Mouse (Mus musculus) ES-E14 (cell line): ENCODE results near the gene Olfr410.

Experiments
- CHD2 ChIP-seq: IDR thresholded peaks from 2 replicates; pipeline ENCODE4 v1.6.1; 2014; ENCODE audit warnings: mild to moderate bottlenecking, low read depth, low read length, inconsistent platforms
- HCFC1 ChIP-seq: IDR thresholded peaks from 2 replicates; pipeline ENCODE4 v1.6.1; 2012; ENCODE audit warnings: low read length, inconsistent platforms, borderline replicate concordance; ENCODE audit not compliant: insufficient read depth
- MAFK ChIP-seq: IDR thresholded peaks from 2 replicates; pipeline ENCODE4 v1.6.1; 2014; ENCODE audit warnings: mild to moderate bottlenecking, low read depth, low read length, inconsistent platforms; ENCODE audit not compliant: insufficient read depth
- ZC3H11A ChIP-seq: IDR thresholded peaks from 2 replicates; pipeline ENCODE4 v1.6.1; 2012; ENCODE audit warnings: low read depth, mild to moderate bottlenecking, inconsistent platforms, low read length, borderline replicate concordance
- ZNF384 ChIP-seq: IDR thresholded peaks from 2 replicates; pipeline ENCODE4 v1.6.1; 2012; ENCODE audit warnings: low read depth, low read length, inconsistent platforms

DNA sequence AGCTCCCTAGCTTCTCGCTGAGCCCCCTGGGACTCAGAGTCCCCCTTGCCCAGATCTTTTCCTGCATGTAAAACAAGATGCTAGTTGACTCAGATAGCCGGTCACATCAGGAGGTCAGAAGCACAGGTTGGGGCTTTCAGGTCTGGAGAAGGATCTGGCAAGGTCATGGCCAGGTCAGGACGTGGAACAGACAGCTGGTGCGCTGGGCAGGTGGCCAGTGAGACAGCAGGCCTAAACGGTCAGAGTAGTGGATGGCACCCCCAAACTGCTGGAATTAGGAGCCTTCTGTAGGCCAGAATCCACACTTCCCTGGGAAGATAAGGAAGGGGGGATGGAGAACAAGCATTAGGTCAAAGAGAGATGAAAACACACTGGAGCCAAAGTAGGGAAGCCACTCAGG is 49.4 kb upstream of the Olfr410 start:
- TF ChIP-seq HCFC1 = no peak
- no peak for TF ChIP-seq MAFK
- TF ChIP-seq ZC3H11A = no peak
- TF ChIP-seq CHD2 = no peak
- TF ChIP-seq ZNF384 = no peak
